Mouse (Mus musculus) limb, embryonic 13.5 days (tissue): ENCODE data around the gene Shc3. TPM values are rescaled to one million over a fixed set of nuclear protein-coding genes. Genes with fewer than 3 reads are reported as not detected.

Experiments used
- ATAC-seq: fragments of 200-750 bp; cut with Nextera tagmentation; 2 replicates; pipeline ENCODE4 v1.8.0; 2017; ENCODE audit warnings: low read depth, moderate number of reproducible peaks, moderate TSS enrichment; ENCODE audit not compliant: low FRiP score
- H3K27ac ChIP-seq: fragments of 300-500 bp; sonication (generic); 2 replicates; pipeline ENCODE4 v1.5.1; 2015; ENCODE audit warnings: inconsistent platforms, mild to moderate bottlenecking, moderate library complexity
- H3K27me3 ChIP-seq: fragments of 300-500 bp; sonication (generic); 2 replicates; pipeline ENCODE4 v1.6.1; 2015; ENCODE audit warnings: mild to moderate bottlenecking, inconsistent platforms
- H3K36me3 ChIP-seq: fragments of 300-500 bp; sonication (generic); 2 replicates; pipeline ENCODE4 v1.6.1; 2015; ENCODE audit warnings: inconsistent platforms, mild to moderate bottlenecking, moderate library complexity
- H3K4me1 ChIP-seq: fragments of 300-500 bp; sonication (generic); 2 replicates; pipeline ENCODE4 v1.6.1; 2015; ENCODE audit warnings: inconsistent platforms
- H3K4me2 ChIP-seq: fragments of 300-500 bp; sonication (generic); replicated peaks from 2 replicates; pipeline ENCODE4 v1.6.1; 2015; ENCODE audit warnings: inconsistent platforms, mild to moderate bottlenecking, moderate library complexity
- H3K4me3 ChIP-seq: fragments of 300-500 bp; sonication (generic); 2 replicates; pipeline ENCODE4 v1.5.1; 2015; ENCODE audit warnings: moderate library complexity, mild to moderate bottlenecking, inconsistent platforms
- H3K9ac ChIP-seq: fragments of 300-500 bp; sonication (generic); 2 replicates; pipeline ENCODE4 v1.6.1; 2015; ENCODE audit warnings: mild to moderate bottlenecking, inconsistent platforms
- H3K9me3 ChIP-seq: fragments of 300-500 bp; sonication (generic); 2 replicates; pipeline ENCODE4 v1.6.1; 2016; ENCODE audit warnings: inconsistent platforms
- WGBS: fragments of 180-500 bp; shearing (Covaris S2); methylation state at CpG from one replicate; pipeline ENCODE4 v1.1.7; 2015; 5-methylcytosine and 5-hydroxymethylcytosine counted together
- polyA plus RNA-seq: library from polyadenylated mRNA; unstranded; fragments of >200 nt; fragmentation: Nextera tagmentation; extraction: Ambion mirVana; gene quantifications from 2 replicates; pipeline ENCODE4 v1.2.1, GENCODE M21; 2015

The Shc3 gene
- polyA plus RNA-seq, 1 experiment from 2014 or later = 0.69 TPM

- Histone ChIP-seq H3K4me2 (no peak overlapping the region), H3K4me3 (no peak overlapping the region), H3K9me3 (no peaks in the 10 kb centered on the region), H3K36me3 (no peaks in the 10 kb centered on the region), H3K9ac (no peak overlapping the region), H3K27ac (no peak overlapping the region), H3K27me3 (no peaks in the 10 kb centered on the region), H3K4me1 (peaks cover 30% of the 10 kb centered on the region)
- ATAC-seq = no peak
- 57% methylated on average over 4 of the region's 4 CpGs for WGBS
Observed at GRCm38 (mm10) chr13:51387908-51388307, 181.3 kb downstream of the Shc3 start.

GRCm38 (mm10) chr13:51384899-51385298 is 184.3 kb downstream of the Shc3 start:
- WGBS = 87% methylated on average over 2 of the region's 2 CpGs
- Histone ChIP-seq H3K27ac (no peak overlapping the region), H3K4me3 (no peak overlapping the region), H3K36me3 (no peaks in the 10 kb centered on the region), H3K9me3 (peaks cover 6% of the 10 kb centered on the region; the same call in 1 of the 2 replicates), H3K4me1 (peaks cover 16% of the 10 kb centered on the region), H3K4me2 (no peak overlapping the region), H3K9ac (no peak overlapping the region), H3K27me3 (no peaks in the 10 kb centered on the region)
- ATAC-seq = no peak

DNA sequence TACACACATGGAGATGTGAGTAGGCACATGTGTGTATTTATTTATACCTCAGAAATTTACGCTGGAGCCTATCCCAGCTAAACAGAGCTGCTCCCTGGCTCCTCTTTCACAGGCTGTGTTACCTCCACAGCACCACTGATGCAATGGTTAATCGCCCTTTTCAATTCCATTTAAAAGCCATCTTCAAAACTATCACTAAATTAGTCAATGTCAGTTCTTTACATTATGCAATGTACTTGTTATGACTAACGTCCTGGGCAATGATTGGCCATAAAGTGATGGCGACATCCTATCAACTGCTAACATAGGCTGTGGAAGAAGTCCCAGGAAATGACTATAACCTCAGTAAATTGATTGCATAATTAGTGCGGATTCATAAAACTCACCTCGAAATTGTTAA is 187.7 kb downstream of the Shc3 start:
- no peak for ATAC-seq
- Histone ChIP-seq H3K27ac (no peak overlapping the region), H3K9me3 (peaks cover 6% of the 10 kb centered on the region; the same call in 1 of the 2 replicates), H3K27me3 (no peaks in the 10 kb centered on the region), H3K9ac (no peak overlapping the region), H3K36me3 (no peaks in the 10 kb centered on the region), H3K4me1 (peaks cover 29% of the 10 kb centered on the region), H3K4me2 (no peak overlapping the region), H3K4me3 (no peak overlapping the region)
- 75% methylated on average over 6 of the region's 6 CpGs for WGBS

Other genes with a start within 250 kb of the Shc3 start
- 145 and 161 TPM in 2 replicates for gene S1pr3, start 160.8 kb downstream of the Shc3 start, polyA plus RNA-seq
- gene Cks2, start 75.8 kb upstream of the Shc3 start, polyA plus RNA-seq = 299 and 324 TPM in 2 replicates
- gene Secisbp2, start 82.3 kb upstream of the Shc3 start, polyA plus RNA-seq = 31.6 and 33.4 TPM in 2 replicates
- 4.4 and 5.8 TPM in 2 replicates for gene Sema4d, start 224.3 kb upstream of the Shc3 start, polyA plus RNA-seq